Comparison of ENCODE assay signal across 9 mouse cellular contexts in the genomic region with DNA sequence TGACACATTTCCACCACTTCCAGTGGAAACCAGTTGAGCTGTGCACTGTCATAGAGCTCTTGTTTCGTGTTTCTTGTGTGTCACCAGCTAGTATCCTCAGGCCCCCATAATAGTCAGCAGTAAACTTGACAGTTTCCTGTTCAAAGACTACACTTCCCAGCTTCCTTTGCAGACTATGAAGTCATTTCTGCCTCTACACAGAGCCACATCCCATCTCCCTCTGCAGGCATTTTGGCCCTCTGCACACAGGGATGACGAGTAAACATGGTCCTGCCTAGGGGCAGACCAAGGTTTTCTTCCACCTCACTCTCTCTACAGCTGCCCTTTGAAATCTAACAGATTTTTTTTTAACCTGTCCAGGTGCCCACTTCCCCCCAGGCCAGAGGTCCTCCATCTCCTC. TPM values are rescaled to one million over a fixed set of nuclear protein-coding genes. Genes with fewer than 3 reads are reported as not detected.
A peak's percentile ranks its signal among the peaks of the same experiment; 100 is the strongest.
DNase-seq lines count a peak whose midpoint lies in the region; ATAC-seq and TF ChIP-seq lines count a peak whose summit lies in the region.
"Had no signal": no experiment of that assay in that cellular context is flagged by ENCODE, and none has a peak within 500 bp of the region (broad histone marks: within the 10 kb centered on the region; RNA-seq: fewer than 3 reads in every experiment).

No protein-coding gene starts in this region.

- no peak overlapping the region for H3K27ac ChIP-seq in heart, postnatal 0 days (ENCODE audit: low read depth)
- H3K27ac ChIP-seq in heart, embryonic 12.5 days (ENCODE audit: poor library complexity, severe bottlenecking): no peak overlapping the region
- no peak overlapping the region for H3K27ac ChIP-seq in midbrain, postnatal 0 days (ENCODE audit: low read depth, low read length)
- H3K27ac ChIP-seq in midbrain, embryonic 11.5 days (ENCODE audit: low read depth, low read length): no peak overlapping the region
- no peak overlapping the region for H3K27ac ChIP-seq in stomach, embryonic 16.5 days (ENCODE audit: low read length)

- H3K36me3 ChIP-seq in heart, postnatal 0 days (replicated peaks; ENCODE audit: control insufficient read depth, insufficient read depth, low read length): peaks cover 23% of the 10 kb centered on the region
- H3K36me3 ChIP-seq in heart, embryonic 12.5 days: peaks cover 33% of the 10 kb centered on the region
- peaks cover 23% of the 10 kb centered on the region for H3K36me3 ChIP-seq in midbrain, postnatal 0 days (ENCODE audit: insufficient read depth, low read length)
- peaks cover 10% of the 10 kb centered on the region for H3K36me3 ChIP-seq in midbrain, embryonic 11.5 days (ENCODE audit: control insufficient read depth, insufficient read depth, low read length)
- no peaks in the 10 kb centered on the region; the same call in 1 of the 2 replicates for H3K36me3 ChIP-seq in stomach, embryonic 16.5 days (ENCODE audit: control insufficient read depth, insufficient read depth, low read length)

- H3K4me3 ChIP-seq in heart, postnatal 0 days (ENCODE audit: low read depth, low read length): no peak overlapping the region
- H3K4me3 ChIP-seq in heart, embryonic 12.5 days: no peak overlapping the region
- H3K4me3 ChIP-seq in midbrain, postnatal 0 days (ENCODE audit: low read depth, low read length): no peak overlapping the region
- no peak overlapping the region for H3K4me3 ChIP-seq in midbrain, embryonic 11.5 days (ENCODE audit: low read depth, low read length)
- H3K4me3 ChIP-seq in stomach, embryonic 16.5 days (replicated peaks; ENCODE audit: low read length): no peak overlapping the region

- H3K27me3 ChIP-seq in heart, postnatal 0 days (ENCODE audit: control insufficient read depth, insufficient read depth, low read length): no peaks in the 10 kb centered on the region
- no peaks in the 10 kb centered on the region for H3K27me3 ChIP-seq in heart, embryonic 12.5 days (replicated peaks)
- H3K27me3 ChIP-seq in midbrain, postnatal 0 days (ENCODE audit: insufficient read depth, low read length): no peaks in the 10 kb centered on the region
- H3K27me3 ChIP-seq in midbrain, embryonic 11.5 days (ENCODE audit: control insufficient read depth, insufficient read depth, low read length): no peaks in the 10 kb centered on the region
- no peaks in the 10 kb centered on the region for H3K27me3 ChIP-seq in stomach, embryonic 16.5 days (ENCODE audit: control insufficient read depth, insufficient read depth, low read length)

- peaks cover 23% of the 10 kb centered on the region for H3K4me1 ChIP-seq in heart, postnatal 0 days (ENCODE audit: control insufficient read depth, insufficient read depth)
- H3K4me1 ChIP-seq in heart, embryonic 12.5 days (replicated peaks): peaks cover 28% of the 10 kb centered on the region
- H3K4me1 ChIP-seq in midbrain, postnatal 0 days (ENCODE audit: insufficient read depth, low read length): peaks cover 14% of the 10 kb centered on the region
- H3K4me1 ChIP-seq in midbrain, embryonic 11.5 days (ENCODE audit: control insufficient read depth, insufficient read depth, low read length): peaks cover 16% of the 10 kb centered on the region
- peaks cover 18% of the 10 kb centered on the region for H3K4me1 ChIP-seq in stomach, embryonic 16.5 days (ENCODE audit: control insufficient read depth, insufficient read depth, low read length)

- H3K4me2 ChIP-seq in heart, postnatal 0 days (ENCODE audit: low read depth, low read length): no peak overlapping the region
- no peak overlapping the region for H3K4me2 ChIP-seq in heart, embryonic 12.5 days
- no peak overlapping the region for H3K4me2 ChIP-seq in midbrain, postnatal 0 days (ENCODE audit: low read depth, low read length, poor library complexity, severe bottlenecking)
- no peak overlapping the region for H3K4me2 ChIP-seq in midbrain, embryonic 11.5 days
- H3K4me2 ChIP-seq in stomach, embryonic 16.5 days (ENCODE audit: low read depth, low read length): no peak overlapping the region

- 50% methylated on average over 2 of the region's 2 CpGs for WGBS in heart, postnatal 0 days
- 63% methylated on average over 2 of the region's 2 CpGs for WGBS in heart, embryonic 12.5 days
- 57% methylated on average over 2 of the region's 2 CpGs for WGBS in midbrain, postnatal 0 days
- WGBS in midbrain, embryonic 11.5 days: 70% methylated on average over 2 of the region's 2 CpGs
- 48% methylated on average over 2 of the region's 2 CpGs for WGBS in stomach, embryonic 16.5 days

- no peaks in the 10 kb centered on the region for H3K9me3 ChIP-seq in heart, postnatal 0 days (replicated peaks; ENCODE audit: control insufficient read depth, low read length)
- no peaks in the 10 kb centered on the region for H3K9me3 ChIP-seq in heart, embryonic 12.5 days (replicated peaks)
- H3K9me3 ChIP-seq in midbrain, postnatal 0 days (ENCODE audit: low read length): no peaks in the 10 kb centered on the region
- H3K9me3 ChIP-seq in midbrain, embryonic 11.5 days (ENCODE audit: control insufficient read depth, low read length): no peaks in the 10 kb centered on the region
- no peaks in the 10 kb centered on the region for H3K9me3 ChIP-seq in stomach, embryonic 16.5 days (replicated peaks; ENCODE audit: control insufficient read depth, low read length)

- peak; percentile 32 for TF ChIP-seq CTCF in heart, postnatal 0 days (IDR thresholded peaks at IDR 0.05; ENCODE audit: low read depth)
- peak; percentile 31 for TF ChIP-seq CTCF in midbrain, postnatal 0 days (IDR thresholded peaks at IDR 0.05)

- no peak for TF ChIP-seq EP300 in heart, postnatal 0 days (IDR thresholded peaks at IDR 0.05; ENCODE audit: low read depth)

- no peak overlapping the region for H3K9ac ChIP-seq in heart, postnatal 0 days (replicated peaks; ENCODE audit: low read depth, low read length)
- no peak overlapping the region for H3K9ac ChIP-seq in heart, embryonic 12.5 days
- H3K9ac ChIP-seq in midbrain, postnatal 0 days (replicated peaks; ENCODE audit: low read length, poor library complexity, severe bottlenecking): no peak overlapping the region
- H3K9ac ChIP-seq in midbrain, embryonic 11.5 days (ENCODE audit: low read length): no peak overlapping the region
- H3K9ac ChIP-seq in stomach, embryonic 16.5 days (ENCODE audit: low read length): 0 out of 2 replicates have a peak overlapping the region, but pooled peaks have one; percentile 11

- ATAC-seq in heart, postnatal 0 days (ENCODE audit: insufficient read depth, low read depth): no peak
- ATAC-seq in heart, embryonic 12.5 days (ENCODE audit: insufficient number of reproducible peaks, low FRiP score): no peak
- no peak for ATAC-seq in midbrain, postnatal 0 days (ENCODE audit: low FRiP score)
- ATAC-seq in midbrain, embryonic 11.5 days (ENCODE audit: low FRiP score): no peak
- ATAC-seq in stomach, embryonic 16.5 days (ENCODE audit: insufficient read depth, low FRiP score): no peak

- DNase-seq in heart, postnatal 0 days (ENCODE audit: low spot score): peak; percentile 44
- no peak for DNase-seq in midbrain, postnatal 0 days (ENCODE audit: low spot score)
- no peak for DNase-seq in midbrain, embryonic 11.5 days (ENCODE audit: low spot score, missing footprints)
- peak; percentile 49 for DNase-seq in induced T-regulatory cell, adult 2 months (ENCODE audit: low read depth)
- DNase-seq in cerebellum, adult 11-12 months: no peak
- no peak for DNase-seq in urinary bladder, adult 18-20 months (ENCODE audit: low spot score in 2 of 2)

RNA-seq across cellular contexts. Expression of gene Mcrip1, which starts 2.1 kb away (rescaled TPM):
- 66.9 and 93.5 TPM in 2 replicates for total RNA-seq in heart, postnatal 0 days (2014; rRNA removed; ENCODE audit: low replicate concordance)
- 136 and 138 TPM in 2 replicates for polyA plus RNA-seq in heart, postnatal 0 days (2015; fragmentation: Nextera tagmentation; extraction: Ambion mirVana)
- 126 and 130 TPM in 2 replicates for polyA plus RNA-seq in heart, embryonic 12.5 days (2016; fragmentation: Nextera tagmentation; extraction: Ambion mirVana)
- total RNA-seq in midbrain, postnatal 0 days (2014; rRNA removed): 132 and 138 TPM in 2 replicates
- 243 and 270 TPM in 2 replicates for polyA plus RNA-seq in midbrain, postnatal 0 days (2015; fragmentation: Nextera tagmentation; extraction: Ambion mirVana)
- polyA plus RNA-seq in midbrain, embryonic 11.5 days (2014; fragmentation: Nextera tagmentation; extraction: Ambion mirVana): 232 and 237 TPM in 2 replicates
- polyA plus RNA-seq in stomach, embryonic 16.5 days (2015; fragmentation: Nextera tagmentation; extraction: Ambion mirVana): 152 and 171 TPM in 2 replicates

RNA-seq across cellular contexts. Expression of gene Ppp1r27, which starts 3.5 kb away (rescaled TPM):
- not detected in 2 replicates for total RNA-seq in heart, postnatal 0 days (2014; rRNA removed; ENCODE audit: low replicate concordance)
- 0.20 TPM in 1 of 2 replicates, not detected in the other for polyA plus RNA-seq in heart, postnatal 0 days (2015; fragmentation: Nextera tagmentation; extraction: Ambion mirVana)
- polyA plus RNA-seq in heart, embryonic 12.5 days (2016; fragmentation: Nextera tagmentation; extraction: Ambion mirVana): not detected in 2 replicates
- not detected in 2 replicates for total RNA-seq in midbrain, postnatal 0 days (2014; rRNA removed)
- not detected in 2 replicates for polyA plus RNA-seq in midbrain, postnatal 0 days (2015; fragmentation: Nextera tagmentation; extraction: Ambion mirVana)
- not detected in 2 replicates for polyA plus RNA-seq in midbrain, embryonic 11.5 days (2014; fragmentation: Nextera tagmentation; extraction: Ambion mirVana)
- 2.9 TPM in 1 of 2 replicates, not detected in the other for polyA plus RNA-seq in stomach, embryonic 16.5 days (2015; fragmentation: Nextera tagmentation; extraction: Ambion mirVana)
- total RNA-seq: left cerebral cortex, adult 8-10 months had no signal

RNA-seq across cellular contexts. Expression of gene Gcgr, which starts 17.0 kb away (rescaled TPM):
- total RNA-seq in heart, postnatal 0 days (2014; rRNA removed; ENCODE audit: low replicate concordance): 0.23 and 1.9 TPM in 2 replicates
- 0.81 and 1.3 TPM in 2 replicates for polyA plus RNA-seq in heart, postnatal 0 days (2015; fragmentation: Nextera tagmentation; extraction: Ambion mirVana)
- polyA plus RNA-seq in heart, embryonic 12.5 days (2016; fragmentation: Nextera tagmentation; extraction: Ambion mirVana): 1.2 and 1.4 TPM in 2 replicates
- total RNA-seq in midbrain, postnatal 0 days (2014; rRNA removed): 0.60 TPM in 1 of 2 replicates, not detected in the other
- polyA plus RNA-seq in midbrain, postnatal 0 days (2015; fragmentation: Nextera tagmentation; extraction: Ambion mirVana): 0.17 and 0.21 TPM in 2 replicates
- 0.11 TPM in 1 of 2 replicates, not detected in the other for polyA plus RNA-seq in midbrain, embryonic 11.5 days (2014; fragmentation: Nextera tagmentation; extraction: Ambion mirVana)
- polyA plus RNA-seq in stomach, embryonic 16.5 days (2015; fragmentation: Nextera tagmentation; extraction: Ambion mirVana): 2.2 and 3.0 TPM in 2 replicates

RNA-seq across cellular contexts. Expression of gene P4hb, which starts 25.6 kb away (rescaled TPM):
- total RNA-seq in heart, postnatal 0 days (2014; rRNA removed; ENCODE audit: low replicate concordance): 232 and 241 TPM in 2 replicates
- 261 and 268 TPM in 2 replicates for polyA plus RNA-seq in heart, postnatal 0 days (2015; fragmentation: Nextera tagmentation; extraction: Ambion mirVana)
- 478 and 480 TPM in 2 replicates for polyA plus RNA-seq in heart, embryonic 12.5 days (2016; fragmentation: Nextera tagmentation; extraction: Ambion mirVana)
- 161 and 165 TPM in 2 replicates for total RNA-seq in midbrain, postnatal 0 days (2014; rRNA removed)
- polyA plus RNA-seq in midbrain, postnatal 0 days (2015; fragmentation: Nextera tagmentation; extraction: Ambion mirVana): 191 and 209 TPM in 2 replicates
- polyA plus RNA-seq in midbrain, embryonic 11.5 days (2014; fragmentation: Nextera tagmentation; extraction: Ambion mirVana): 492 and 493 TPM in 2 replicates
- polyA plus RNA-seq in stomach, embryonic 16.5 days (2015; fragmentation: Nextera tagmentation; extraction: Ambion mirVana): 1,026 and 1,183 TPM in 2 replicates

RNA-seq across cellular contexts. Expression of gene Arhgdia, which starts 34.0 kb away (rescaled TPM):
- 204 and 231 TPM in 2 replicates for total RNA-seq in heart, postnatal 0 days (2014; rRNA removed; ENCODE audit: low replicate concordance)
- polyA plus RNA-seq in heart, postnatal 0 days (2015; fragmentation: Nextera tagmentation; extraction: Ambion mirVana): 239 and 245 TPM in 2 replicates
- polyA plus RNA-seq in heart, embryonic 12.5 days (2016; fragmentation: Nextera tagmentation; extraction: Ambion mirVana): 422 and 442 TPM in 2 replicates
- 233 and 286 TPM in 2 replicates for total RNA-seq in midbrain, postnatal 0 days (2014; rRNA removed)
- 390 and 417 TPM in 2 replicates for polyA plus RNA-seq in midbrain, postnatal 0 days (2015; fragmentation: Nextera tagmentation; extraction: Ambion mirVana)
- polyA plus RNA-seq in midbrain, embryonic 11.5 days (2014; fragmentation: Nextera tagmentation; extraction: Ambion mirVana): 521 and 583 TPM in 2 replicates
- 543 and 584 TPM in 2 replicates for polyA plus RNA-seq in stomach, embryonic 16.5 days (2015; fragmentation: Nextera tagmentation; extraction: Ambion mirVana)

Comparison
In these comparisons a context has a peak if more than half of its experiments do, and no peak if none do; other contexts are left out.
1. DNase-seq: peak in heart, postnatal 0 days (single experiment) and induced T-regulatory cell, adult 2 months (single experiment); none in midbrain, postnatal 0 days (single experiment), midbrain, embryonic 11.5 days (single experiment), cerebellum, adult 11-12 months (single experiment) and urinary bladder, adult 18-20 months (0 of 2).